Mouse (Mus musculus) forebrain, embryonic 16.5 days (tissue): Measurements from ENCODE around the gene Arid1b. TPM values are rescaled to one million over a fixed set of nuclear protein-coding genes. Genes with fewer than 3 reads are reported as not detected.

Experiments used
- ATAC-seq: fragments of 200-750 bp; cut with Nextera tagmentation; 2 replicates; pipeline ENCODE4 v1.8.0; 2017; ENCODE audit warnings: mild to moderate bottlenecking, moderate library complexity
- H3K27ac ChIP-seq: fragments of 300-500 bp; sonication (generic); 2 replicates; pipeline ENCODE4 v1.5.1; 2014; ENCODE audit warnings: low read length, control low read depth
- H3K27me3 ChIP-seq: fragments of 300-500 bp; sonication (generic); replicated peaks from 2 replicates; pipeline ENCODE4 v1.6.1; 2014; ENCODE audit warnings: low read length; ENCODE audit not compliant: control insufficient read depth, insufficient read depth
- H3K36me3 ChIP-seq: fragments of 300-500 bp; sonication (generic); 2 replicates; pipeline ENCODE4 v1.6.1; 2014; ENCODE audit not compliant: control insufficient read depth, insufficient read depth
- H3K4me1 ChIP-seq: fragments of 300-500 bp; sonication (generic); replicated peaks from 2 replicates; pipeline ENCODE4 v1.6.1; 2014; ENCODE audit warnings: low read length; ENCODE audit not compliant: control insufficient read depth, insufficient read depth
- H3K4me2 ChIP-seq: fragments of 300-500 bp; sonication (generic); 2 replicates; pipeline ENCODE4 v1.6.1; 2014; ENCODE audit warnings: mild to moderate bottlenecking, low read length, control low read depth
- H3K4me3 ChIP-seq: fragments of 300-500 bp; sonication (generic); replicated peaks from 2 replicates; pipeline ENCODE4 v1.5.1; 2014; ENCODE audit warnings: mild to moderate bottlenecking, low read length, control low read depth
- H3K9ac ChIP-seq: fragments of 300-500 bp; sonication (generic); replicated peaks from 2 replicates; pipeline ENCODE4 v1.6.1; 2014; ENCODE audit warnings: low read depth, low read length, control low read depth
- H3K9me3 ChIP-seq: fragments of 300-500 bp; sonication (generic); 2 replicates; pipeline ENCODE4 v1.6.1; 2016; ENCODE audit warnings: low read length; ENCODE audit not compliant: control insufficient read depth
- WGBS: fragments of 180-500 bp; shearing (Covaris S2); extraction: QIAGEN DNeasy Blood & Tissue Kit; methylation state at CpG from one replicate; pipeline ENCODE4 v1.1.7; 2014; 5-methylcytosine and 5-hydroxymethylcytosine counted together
- polyA plus RNA-seq: library from polyadenylated mRNA; unstranded; fragments of >200 nt; fragmentation: Nextera tagmentation; extraction: Ambion mirVana; gene quantifications from 2 replicates; pipeline ENCODE4 v1.2.1, GENCODE M21; 2015

Gene Arid1b
- polyA plus RNA-seq, 1 experiment from 2014 or later = 15.1 TPM

GRCm38 (mm10) chr17:5248957-5249656, 255.0 kb downstream of the Arid1b start:
- Histone ChIP-seq H3K36me3 (no peaks in the 10 kb centered on the region), H3K27ac (peak overlapping the region; percentile 42), H3K27me3 (no peaks in the 10 kb centered on the region), H3K9ac (no peak overlapping the region), H3K4me3 (no peak overlapping the region), H3K4me2 (no peak overlapping the region), H3K4me1 (peaks cover 14% of the 10 kb centered on the region), H3K9me3 (no peaks in the 10 kb centered on the region)
- 52% methylated on average over 17 of the region's 17 CpGs for whole genome bisulfite sequencing
- ATAC-seq = peak; percentile 62

- no peak overlapping the region; the same call in 1 of the 2 replicates for H3K27ac ChIP-seq
- no peaks in the 10 kb centered on the region for H3K36me3 ChIP-seq
- WGBS = 79% methylated on average over 9 of the region's 9 CpGs
- H3K4me1 ChIP-seq = peaks cover 17% of the 10 kb centered on the region
- no peak overlapping the region for H3K4me3 ChIP-seq
- H3K4me2 ChIP-seq = no peak overlapping the region
- H3K27me3 ChIP-seq = no peaks in the 10 kb centered on the region
- H3K9me3 ChIP-seq = no peaks in the 10 kb centered on the region
- no peak overlapping the region for H3K9ac ChIP-seq
- ATAC-seq = no peak
These were observed 255.6 kb downstream of the Arid1b start for GRCm38 (mm10) chr17:5249681-5250180.

- Histone ChIP-seq H3K4me2 (no peak overlapping the region), H3K4me3 (no peak overlapping the region), H3K36me3 (no peaks in the 10 kb centered on the region), H3K9me3 (no peaks in the 10 kb centered on the region), H3K27ac (0 out of 2 replicates have a peak overlapping the region, but pooled peaks have one; percentile 16), H3K27me3 (no peaks in the 10 kb centered on the region), H3K9ac (no peak overlapping the region), H3K4me1 (peaks cover 32% of the 10 kb centered on the region)
- no peak for ATAC-seq
- WGBS = 13% methylated on average over 3 of the region's 3 CpGs
These were observed 258.3 kb downstream of the Arid1b start for GRCm38 (mm10) chr17:5252436-5252835.

- Histone ChIP-seq H3K27me3 (no peaks in the 10 kb centered on the region), H3K4me2 (no peak overlapping the region), H3K4me3 (no peak overlapping the region), H3K9ac (no peak overlapping the region), H3K9me3 (no peaks in the 10 kb centered on the region), H3K36me3 (no peaks in the 10 kb centered on the region), H3K27ac (peak overlapping the region; percentile 6), H3K4me1 (peaks cover 23% of the 10 kb centered on the region)
- ATAC-seq = peak; percentile 39
- 19% methylated on average over 16 of the region's 16 CpGs for WGBS
These were observed 260.8 kb downstream of the Arid1b start for GRCm38 (mm10) chr17:5254717-5255617.

GRCm38 (mm10) chr17:5255618-5255933, 261.4 kb downstream of the Arid1b start:
- H3K4me2 ChIP-seq = no peak overlapping the region
- H3K4me1 ChIP-seq = peaks cover 23% of the 10 kb centered on the region
- H3K27me3 ChIP-seq = no peaks in the 10 kb centered on the region
- 58% methylated on average over 2 of the region's 2 CpGs for WGBS
- H3K4me3 ChIP-seq = no peak overlapping the region
- H3K9ac ChIP-seq = no peak overlapping the region
- peak overlapping the region; percentile 6 for H3K27ac ChIP-seq
- no peaks in the 10 kb centered on the region for H3K9me3 ChIP-seq
- ATAC-seq = no peak
- H3K36me3 ChIP-seq = no peaks in the 10 kb centered on the region

- Histone ChIP-seq H3K4me3 (no peak overlapping the region), H3K27ac (no peak overlapping the region), H3K9me3 (no peaks in the 10 kb centered on the region), H3K4me1 (peaks cover 32% of the 10 kb centered on the region), H3K27me3 (no peaks in the 10 kb centered on the region), H3K9ac (no peak overlapping the region), H3K4me2 (no peak overlapping the region), H3K36me3 (no peaks in the 10 kb centered on the region)
- WGBS = 65% methylated on average over 9 of the region's 9 CpGs
- ATAC-seq = no peak
These were observed 264.8 kb downstream of the Arid1b start for GRCm38 (mm10) chr17:5258978-5259377.

- 56% methylated on average over 8 of the region's 8 CpGs for WGBS
- peaks cover 15% of the 10 kb centered on the region for H3K4me1 ChIP-seq
- no peak overlapping the region for H3K27ac ChIP-seq
- H3K4me3 ChIP-seq = no peak overlapping the region
- no peak overlapping the region for H3K4me2 ChIP-seq
- H3K27me3 ChIP-seq = no peaks in the 10 kb centered on the region
- no peak overlapping the region for H3K9ac ChIP-seq
- no peak for ATAC-seq
- no peaks in the 10 kb centered on the region for H3K9me3 ChIP-seq
- no peaks in the 10 kb centered on the region for H3K36me3 ChIP-seq
These were observed 267.1 kb downstream of the Arid1b start for GRCm38 (mm10) chr17:5261131-5261651.

- no peaks in the 10 kb centered on the region for H3K9me3 ChIP-seq
- ATAC-seq = peak; percentile 22; the same call in 1 of the 2 replicates
- H3K4me3 ChIP-seq = no peak overlapping the region
- no peaks in the 10 kb centered on the region for H3K27me3 ChIP-seq
- no peaks in the 10 kb centered on the region for H3K36me3 ChIP-seq
- H3K9ac ChIP-seq = no peak overlapping the region
- H3K4me2 ChIP-seq = no peak overlapping the region
- peaks cover 14% of the 10 kb centered on the region for H3K4me1 ChIP-seq
- no peak overlapping the region for H3K27ac ChIP-seq
- WGBS = 48% methylated on average over 22 of the region's 22 CpGs
These were observed 267.9 kb downstream of the Arid1b start for GRCm38 (mm10) chr17:5261874-5262605.

- Histone ChIP-seq H3K4me1 (peaks cover 21% of the 10 kb centered on the region), H3K9ac (no peak overlapping the region), H3K27ac (no peak overlapping the region), H3K36me3 (no peaks in the 10 kb centered on the region), H3K4me3 (no peak overlapping the region), H3K9me3 (no peaks in the 10 kb centered on the region), H3K27me3 (no peaks in the 10 kb centered on the region), H3K4me2 (no peak overlapping the region)
- no peak for ATAC-seq
- WGBS = 63% methylated on average over 4 of the region's 4 CpGs
These were observed 268.7 kb downstream of the Arid1b start for GRCm38 (mm10) chr17:5262788-5263187.
